Mouse (Mus musculus) stomach, postnatal 0 days (tissue): ENCODE data around the gene Hist1h3a. TPM values are rescaled to one million over a fixed set of nuclear protein-coding genes. Genes with fewer than 3 reads are reported as not detected.
"Not testable (repeated sequence)": the region's sequence is repeated elsewhere in the genome, so short reads cannot be mapped to it uniquely, and the experiment has no call there.

Experiments used
- ATAC-seq: fragments of 200-750 bp; cut with Nextera tagmentation; 2 replicates; pipeline ENCODE4 v1.8.0; 2017; ENCODE audit not compliant: low FRiP score, low TSS enrichment
- DNase-seq: peaks from one replicate; pipeline ENCODE4 v3.0.0-alpha.2; 2016; ENCODE audit warnings: low spot score
- H3K27ac ChIP-seq: fragments of 300-500 bp; sonication (generic); replicated peaks from 2 replicates; pipeline ENCODE4 v1.5.1; 2014; ENCODE audit warnings: mild to moderate bottlenecking, control low read depth
- H3K27me3 ChIP-seq: fragments of 300-500 bp; sonication (generic); 2 replicates; pipeline ENCODE4 v1.6.1; 2014; ENCODE audit warnings: low read length; ENCODE audit not compliant: control insufficient read depth, insufficient read depth
- H3K36me3 ChIP-seq: fragments of 300-500 bp; sonication (generic); 2 replicates; pipeline ENCODE4 v1.6.1; 2014; ENCODE audit warnings: low read length, mixed read lengths; ENCODE audit not compliant: control insufficient read depth, insufficient read depth
- H3K4me1 ChIP-seq: fragments of 300-500 bp; sonication (generic); replicated peaks from 2 replicates; pipeline ENCODE4 v1.6.1; 2014; ENCODE audit warnings: antibody characterized with exemption; ENCODE audit not compliant: control insufficient read depth, insufficient read depth
- H3K4me2 ChIP-seq: fragments of 300-500 bp; sonication (generic); replicated peaks from 2 replicates; pipeline ENCODE4 v1.6.1; 2014; ENCODE audit warnings: low read depth, mild to moderate bottlenecking, control low read depth, moderate library complexity
- H3K4me3 ChIP-seq: fragments of 300-500 bp; sonication (generic); 2 replicates; pipeline ENCODE4 v1.5.1; 2014; ENCODE audit warnings: low read depth, low read length, control low read depth
- H3K9ac ChIP-seq: fragments of 300-500 bp; sonication (generic); 2 replicates; pipeline ENCODE4 v1.6.1; 2014; ENCODE audit warnings: mild to moderate bottlenecking, low read length, control low read depth, mixed read lengths
- H3K9me3 ChIP-seq: fragments of 300-500 bp; sonication (generic); 2 replicates; pipeline ENCODE4 v1.6.1; 2016; ENCODE audit warnings: low read length; ENCODE audit not compliant: control insufficient read depth
- CTCF ChIP-seq: IDR thresholded peaks from 2 replicates; pipeline ENCODE4 v1.5.1; 2016; ENCODE audit warnings: antibody characterized with exemption, low read depth, mild to moderate bottlenecking, moderate library complexity
- EP300 ChIP-seq: optimal IDR thresholded peaks from 2 replicates; pipeline ENCODE3; 2016; ENCODE audit warnings: antibody characterized with exemption
- WGBS: fragments of 180-500 bp; shearing (Covaris S2); extraction: QIAGEN DNeasy Blood & Tissue Kit; methylation state at CpG from one replicate; pipeline ENCODE4 v1.1.7; 2014; 5-methylcytosine and 5-hydroxymethylcytosine counted together
- polyA plus RNA-seq: library from polyadenylated mRNA; unstranded; fragments of >200 nt; fragmentation: Nextera tagmentation; extraction: Ambion mirVana; gene quantifications from 2 replicates; pipeline ENCODE4 v1.2.1, GENCODE M21; 2015

Hist1h3a gene
- polyA plus RNA-seq, 1 experiment from 2014 or later = 3.7 TPM

DNA sequence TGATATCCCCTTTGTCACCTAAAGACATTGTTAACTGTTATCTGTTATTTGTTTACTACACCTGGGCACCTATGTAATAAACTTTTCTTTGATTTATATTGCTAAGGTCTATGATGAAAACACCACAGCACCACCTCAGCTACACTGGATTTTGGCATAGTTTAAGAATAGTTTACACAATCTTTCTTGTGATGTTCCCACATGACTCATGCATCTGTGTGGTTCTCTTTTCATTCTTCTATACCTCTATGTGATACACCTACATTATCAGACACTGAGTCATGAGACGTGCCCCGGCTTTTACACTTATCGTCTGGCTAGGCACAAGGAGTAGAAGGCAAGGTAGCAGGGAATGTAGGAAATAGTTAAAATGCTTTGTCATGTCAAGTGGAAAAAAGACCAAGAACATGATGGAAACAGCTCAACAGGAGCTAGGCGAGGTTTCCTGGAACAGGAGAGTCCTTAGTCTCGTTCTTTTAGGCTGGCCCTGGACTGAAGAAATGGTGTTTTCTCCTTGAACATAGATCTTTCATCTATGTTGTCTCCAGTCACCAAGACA is 12.5 kb downstream of the Hist1h3a start:
- ATAC-seq = no peak
- no peak overlapping the region for H3K27ac ChIP-seq
- no peak overlapping the region for H3K4me2 ChIP-seq
- no peaks in the 10 kb centered on the region for H3K4me1 ChIP-seq
- H3K9me3 ChIP-seq = no peaks in the 10 kb centered on the region
- no peak for TF ChIP-seq EP300
- no peak for TF ChIP-seq CTCF
- 68% methylated on average over 5 of the region's 5 CpGs for WGBS
- no peak for DNase-seq
- H3K36me3 ChIP-seq = no peaks in the 10 kb centered on the region
- H3K27me3 ChIP-seq = no peaks in the 10 kb centered on the region
- H3K9ac ChIP-seq = no peak overlapping the region
- no peak overlapping the region for H3K4me3 ChIP-seq

- no peak for ATAC-seq
- Histone ChIP-seq H3K9ac (no peak overlapping the region), H3K36me3 (no peaks in the 10 kb centered on the region), H3K27me3 (no peaks in the 10 kb centered on the region), H3K9me3 (no peaks in the 10 kb centered on the region), H3K27ac (0 out of 2 replicates have a peak overlapping the region, but pooled peaks have one; percentile 14), H3K4me3 (no peak overlapping the region), H3K4me2 (no peak overlapping the region), H3K4me1 (no peaks in the 10 kb centered on the region)
- WGBS = 6% methylated on average over 4 of the region's 4 CpGs
- no peak for DNase-seq
- TF ChIP-seq EP300 (no peak), CTCF (no peak)
These were observed 14.3 kb downstream of the Hist1h3a start for GRCm38 (mm10) chr13:23747892-23748288.

GRCm38 (mm10) chr13:23747081-23747891 is 14.9 kb downstream of the Hist1h3a start:
- ATAC-seq = no peak
- H3K9ac ChIP-seq = peak overlapping the region; percentile 23; the same call in 1 of the 2 replicates

DNA sequence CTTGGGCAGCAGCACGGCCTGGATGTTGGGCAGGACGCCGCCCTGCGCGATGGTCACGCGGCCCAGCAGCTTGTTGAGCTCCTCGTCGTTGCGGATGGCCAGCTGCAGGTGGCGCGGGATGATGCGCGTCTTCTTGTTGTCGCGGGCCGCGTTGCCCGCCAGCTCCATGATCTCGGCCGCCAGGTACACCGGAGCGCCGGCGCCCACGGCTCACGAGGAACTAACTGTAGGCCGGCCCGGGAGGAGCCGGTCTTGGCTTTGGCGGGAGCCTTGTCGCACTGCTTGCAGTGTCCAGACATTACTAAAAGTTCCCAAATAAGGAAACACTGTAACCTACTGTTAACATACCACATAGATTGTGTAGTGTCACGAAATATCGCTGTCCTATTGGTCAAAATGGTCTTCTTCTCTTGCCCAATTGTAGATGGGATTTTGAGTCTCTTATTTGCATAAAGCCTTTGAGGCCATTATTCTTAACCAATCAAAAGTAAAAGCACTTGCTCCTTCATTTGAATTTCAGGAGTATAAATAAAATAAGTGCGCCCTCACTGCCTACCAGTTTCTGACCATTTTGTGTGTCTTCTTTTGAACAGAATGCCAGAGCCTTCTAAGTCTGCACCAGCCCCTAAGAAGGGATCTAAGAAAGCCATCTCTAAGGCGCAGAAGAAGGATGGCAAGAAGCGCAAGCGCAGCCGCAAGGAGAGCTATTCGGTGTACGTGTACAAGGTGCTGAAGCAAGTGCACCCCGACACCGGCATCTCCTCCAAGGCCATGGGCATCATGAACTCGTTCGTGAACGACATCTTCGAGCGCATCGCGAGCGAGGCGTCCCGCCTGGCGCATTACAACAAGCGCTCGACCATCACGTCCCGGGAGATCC is 15.7 kb downstream of the Hist1h3a start, which contains the start of gene Hist1h2bb:
Gene Hist1h2bb, plus strand, starts transcription at position 534 of the 880 bp plus-strand sequence.
- peak within 1 kb of the TSS; percentile 63 for H3K9ac ChIP-seq
- DNase-seq = peak; percentile 80
- H3K9me3 ChIP-seq, H3K27me3 ChIP-seq, H3K4me1 ChIP-seq, H3K36me3 ChIP-seq: not testable (repeated sequence)
- peak within 1 kb of the TSS; percentile 62 for H3K4me2 ChIP-seq
- peak within 1 kb of the TSS; percentile 33 for H3K4me3 ChIP-seq
- H3K27ac ChIP-seq = peak within 1 kb of the TSS; percentile 97
- peak; percentile 43 for TF ChIP-seq EP300
- WGBS = 0% methylated on average over 38 of the region's 58 CpGs
- peak; percentile 91 for ATAC-seq

More at GRCm38 (mm10) chr13:23747081-23747891, 14.9 kb downstream of the Hist1h3a start:
- DNase-seq = no peak
- Histone ChIP-seq H3K4me1 (no peaks in the 10 kb centered on the region), H3K4me2 (peak overlapping the region; percentile 62), H3K27me3 (no peaks in the 10 kb centered on the region), H3K9me3 (no peaks in the 10 kb centered on the region), H3K4me3 (peak overlapping the region; percentile 14), H3K36me3 (no peaks in the 10 kb centered on the region), H3K27ac (peak overlapping the region; percentile 89)
- no peak for TF ChIP-seq CTCF
- no peak for TF ChIP-seq EP300
- WGBS = 5% methylated on average over 9 of the region's 13 CpGs

GRCm38 (mm10) chr13:23745381-23746161 is 16.6 kb downstream of the Hist1h3a start, which contains the start of gene Hist1h3c:
Gene Hist1h3c (minus strand): TSS chr13:23745602.
- no peak for TF ChIP-seq EP300
- no peak for TF ChIP-seq CTCF
- H3K9ac ChIP-seq = peak within 1 kb of the TSS; percentile 63
- H3K4me2 ChIP-seq = peak within 1 kb of the TSS; percentile 62
- no peaks in the 10 kb centered on the region for H3K9me3 ChIP-seq
- no peaks in the 10 kb centered on the region for H3K4me1 ChIP-seq
- no peaks in the 10 kb centered on the region for H3K27me3 ChIP-seq
- peak within 1 kb of the TSS; percentile 97 for H3K27ac ChIP-seq
- ATAC-seq (peak; percentile 46), DNase-seq (peak; percentile 82)
- H3K4me3 ChIP-seq = peak within 1 kb of the TSS; percentile 33
- H3K36me3 ChIP-seq = no peaks in the 10 kb centered on the region
- under 1% methylated on average over 21 of the region's 28 CpGs for WGBS
